Mouse (Mus musculus) lung, postnatal 0 days (tissue): ENCODE results near the gene Dnajc8.

ENCODE experiments used
- CTCF ChIP-seq: IDR thresholded peaks from 2 replicates; pipeline ENCODE4 v1.5.1; 2016; ENCODE audit warnings: antibody characterized with exemption, mild to moderate bottlenecking
- EP300 ChIP-seq: IDR thresholded peaks from 2 replicates; pipeline ENCODE4 v1.6.1; 2016; ENCODE audit warnings: antibody characterized with exemption, mild to moderate bottlenecking, control low read depth

GRCm38 (mm10) chr4:132492178-132493060, 42.9 kb upstream of the Dnajc8 start:
- no peak for TF ChIP-seq CTCF
- TF ChIP-seq EP300, result no peak
